Mouse (Mus musculus): Measurements from ENCODE around the gene H2afx.

GRCm38 (mm10) chr9:44287401-44288075, 47.0 kb upstream of the H2afx start:
- no peak for TF ChIP-seq ZC3H11A (IDR thresholded peaks at IDR 0.05; ENCODE audit: borderline replicate concordance, low read depth, low read length)
- no peak for TF ChIP-seq MAFK (IDR thresholded peaks at IDR 0.05; ENCODE audit: insufficient read depth, low read depth, low read length)
- TF ChIP-seq HCFC1 (IDR thresholded peaks at IDR 0.05; ENCODE audit: borderline replicate concordance, insufficient read depth, low read length) = no peak
- no peak for TF ChIP-seq ZNF384 (IDR thresholded peaks at IDR 0.05; ENCODE audit: low read depth, low read length)
